Mouse (Mus musculus) stomach, embryonic 16.5 days (tissue): ENCODE measurements around the gene Chchd6. TPM values are rescaled to one million over a fixed set of nuclear protein-coding genes. Genes with fewer than 3 reads are reported as not detected.
A peak's percentile ranks its signal among the peaks of the same experiment; 100 is the strongest.

ENCODE experiments used
- ATAC-seq: fragments of 200-750 bp; cut with Nextera tagmentation; 2 replicates; pipeline ENCODE4 v1.8.0; 2017; ENCODE audit warnings: moderate number of reproducible peaks, moderate TSS enrichment; ENCODE audit not compliant: insufficient read depth, low FRiP score
- H3K27ac ChIP-seq: fragments of 300-500 bp; sonication (generic); 2 replicates; pipeline ENCODE4 v1.5.1; 2014; ENCODE audit warnings: low read length
- H3K27me3 ChIP-seq: fragments of 300-500 bp; sonication (generic); 2 replicates; pipeline ENCODE4 v1.6.1; 2014; ENCODE audit warnings: low read length, control low read depth, mixed read lengths; ENCODE audit not compliant: control insufficient read depth, insufficient read depth
- H3K36me3 ChIP-seq: fragments of 300-500 bp; sonication (generic); 2 replicates; pipeline ENCODE4 v1.6.1; 2014; ENCODE audit warnings: low read length; ENCODE audit not compliant: control insufficient read depth, insufficient read depth
- H3K4me1 ChIP-seq: fragments of 300-500 bp; sonication (generic); 2 replicates; pipeline ENCODE4 v1.6.1; 2014; ENCODE audit warnings: low read length, control low read depth, mixed read lengths; ENCODE audit not compliant: control insufficient read depth, insufficient read depth
- H3K4me2 ChIP-seq: fragments of 300-500 bp; sonication (generic); 2 replicates; pipeline ENCODE4 v1.6.1; 2014; ENCODE audit warnings: low read depth, low read length, mixed read lengths
- H3K4me3 ChIP-seq: fragments of 300-500 bp; sonication (generic); replicated peaks from 2 replicates; pipeline ENCODE4 v1.5.1; 2014; ENCODE audit warnings: mild to moderate bottlenecking, low read length
- H3K9ac ChIP-seq: fragments of 300-500 bp; sonication (generic); 2 replicates; pipeline ENCODE4 v1.6.1; 2014; ENCODE audit warnings: low read length
- H3K9me3 ChIP-seq: fragments of 300-500 bp; sonication (generic); replicated peaks from 2 replicates; pipeline ENCODE4 v1.6.1; 2016; ENCODE audit warnings: low read length, control low read depth; ENCODE audit not compliant: control insufficient read depth
- WGBS: fragments of 180-500 bp; shearing (Covaris S2); extraction: QIAGEN DNeasy Blood & Tissue Kit; methylation state at CpG from one replicate; pipeline ENCODE4 v1.1.7; 2014; 5-methylcytosine and 5-hydroxymethylcytosine counted together
- polyA plus RNA-seq: library from polyadenylated mRNA; unstranded; fragments of >200 nt; fragmentation: Nextera tagmentation; extraction: Ambion mirVana; gene quantifications from 2 replicates; pipeline ENCODE4 v1.2.1, GENCODE M21; 2015

Chchd6 gene
- polyA plus RNA-seq, 1 experiment from 2014 or later: 38.0 TPM

DNA sequence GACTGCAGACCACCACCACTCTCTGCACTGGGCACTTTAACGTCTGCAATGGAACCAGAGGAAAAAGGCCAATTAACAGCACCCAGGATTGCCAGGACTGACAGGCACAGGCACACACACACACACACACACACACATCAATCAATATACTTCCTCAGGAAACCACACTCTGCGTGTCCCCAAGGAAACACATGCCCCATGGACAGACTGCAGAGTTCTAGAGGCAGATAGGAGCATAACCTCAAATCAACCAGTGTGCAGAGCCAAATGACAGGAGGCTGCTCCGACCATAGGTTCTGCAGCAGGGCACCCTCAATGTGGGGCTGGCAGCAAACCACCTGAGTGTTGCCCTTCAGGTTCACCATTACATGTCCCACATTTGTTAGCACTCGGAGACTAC is 26.1 kb downstream of the Chchd6 start:
- ATAC-seq: no peak
- H3K9me3 ChIP-seq: no peaks in the 10 kb centered on the region
- WGBS: 73% methylated on average over 4 of the region's 4 CpGs

DNA sequence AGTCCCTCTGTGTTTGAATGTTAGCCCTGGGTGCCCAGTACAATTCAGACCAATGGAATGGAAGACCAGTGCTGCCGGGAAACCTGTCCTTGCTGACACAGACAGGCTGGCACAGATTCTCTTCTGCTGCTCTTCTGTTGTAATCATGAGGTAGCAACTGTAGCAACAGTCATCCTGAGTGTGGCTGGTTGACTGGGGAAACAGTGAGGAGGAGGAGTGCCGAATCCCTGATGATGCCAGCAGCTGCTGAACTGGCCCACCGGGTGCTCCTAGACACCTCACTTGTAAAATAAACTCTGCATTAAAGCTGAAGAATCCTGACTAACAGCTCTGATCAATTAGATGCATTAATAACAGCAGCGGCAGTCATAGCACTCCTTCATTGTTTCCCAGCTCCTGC is 28.7 kb downstream of the Chchd6 start:
- H3K27ac ChIP-seq: no peak overlapping the region
- H3K4me1 ChIP-seq: no peaks in the 10 kb centered on the region
- no peaks in the 10 kb centered on the region for H3K36me3 ChIP-seq
- H3K27me3 ChIP-seq: no peaks in the 10 kb centered on the region
- no peak overlapping the region for H3K9ac ChIP-seq
- H3K4me3 ChIP-seq: no peak overlapping the region
- 72% methylated on average over 4 of the region's 4 CpGs for WGBS
- no peak overlapping the region for H3K4me2 ChIP-seq
- ATAC-seq: no peak
- H3K9me3 ChIP-seq: no peaks in the 10 kb centered on the region

More for the DNA sequence above, 26.1 kb downstream of the Chchd6 start:
- H3K27me3 ChIP-seq: no peaks in the 10 kb centered on the region
- no peaks in the 10 kb centered on the region for H3K36me3 ChIP-seq
- H3K27ac ChIP-seq: no peak overlapping the region
- H3K4me2 ChIP-seq: no peak overlapping the region
- no peak overlapping the region for H3K9ac ChIP-seq
- no peak overlapping the region for H3K4me3 ChIP-seq
- H3K4me1 ChIP-seq: no peaks in the 10 kb centered on the region

DNA sequence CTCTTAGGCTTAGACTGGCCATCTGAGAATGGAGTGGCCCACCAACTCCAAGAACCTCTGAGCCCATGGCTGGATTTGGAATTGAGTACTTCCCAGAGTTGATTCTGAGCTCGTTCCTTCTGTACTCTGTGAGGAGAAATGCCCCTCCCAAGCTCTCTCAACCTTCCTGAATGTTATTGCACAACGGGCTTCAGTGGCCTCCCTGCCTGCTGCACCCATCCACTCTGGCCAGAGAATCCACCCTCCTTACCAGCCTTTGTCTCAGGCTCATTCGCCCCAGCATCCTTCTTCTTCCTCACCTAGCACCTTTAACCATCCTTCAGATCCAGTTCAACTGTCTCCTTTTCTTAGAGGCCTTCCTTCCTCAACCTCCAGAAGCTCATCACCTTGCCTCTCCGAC is 32.1 kb downstream of the Chchd6 start:
- Histone ChIP-seq H3K4me2 (no peak overlapping the region), H3K9ac (no peak overlapping the region), H3K9me3 (no peaks in the 10 kb centered on the region), H3K27me3 (no peaks in the 10 kb centered on the region), H3K27ac (no peak overlapping the region), H3K4me1 (no peaks in the 10 kb centered on the region), H3K4me3 (no peak overlapping the region), H3K36me3 (no peaks in the 10 kb centered on the region)
- 76% methylated on average over 4 of the region's 4 CpGs for WGBS
- ATAC-seq: no peak

DNA sequence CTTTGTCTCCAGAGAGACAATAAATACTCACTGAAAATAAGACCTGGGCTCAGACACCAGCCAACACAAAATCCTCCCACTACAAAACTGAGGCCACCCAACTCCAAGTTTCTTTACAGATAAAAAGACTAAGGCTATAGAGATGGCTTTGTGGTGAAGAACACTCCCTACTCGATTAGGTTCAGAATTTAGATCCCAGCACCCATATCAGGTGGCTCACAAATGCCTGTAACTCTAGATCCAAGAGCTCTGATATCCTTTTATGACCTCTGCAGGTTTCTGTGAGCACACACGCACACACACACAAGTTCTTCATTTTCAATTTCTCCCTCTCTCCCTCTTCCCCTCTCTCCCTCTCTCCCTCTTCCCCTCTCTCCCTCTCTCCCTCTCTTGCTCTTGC is 34.6 kb downstream of the Chchd6 start:
- Histone ChIP-seq H3K9ac (no peak overlapping the region), H3K9me3 (no peaks in the 10 kb centered on the region), H3K4me1 (no peaks in the 10 kb centered on the region), H3K4me2 (no peak overlapping the region), H3K27me3 (no peaks in the 10 kb centered on the region), H3K36me3 (no peaks in the 10 kb centered on the region), H3K4me3 (no peak overlapping the region), H3K27ac (no peak overlapping the region)
- no peak for ATAC-seq
- 65% methylated on average over 2 of the region's 2 CpGs for WGBS

DNA sequence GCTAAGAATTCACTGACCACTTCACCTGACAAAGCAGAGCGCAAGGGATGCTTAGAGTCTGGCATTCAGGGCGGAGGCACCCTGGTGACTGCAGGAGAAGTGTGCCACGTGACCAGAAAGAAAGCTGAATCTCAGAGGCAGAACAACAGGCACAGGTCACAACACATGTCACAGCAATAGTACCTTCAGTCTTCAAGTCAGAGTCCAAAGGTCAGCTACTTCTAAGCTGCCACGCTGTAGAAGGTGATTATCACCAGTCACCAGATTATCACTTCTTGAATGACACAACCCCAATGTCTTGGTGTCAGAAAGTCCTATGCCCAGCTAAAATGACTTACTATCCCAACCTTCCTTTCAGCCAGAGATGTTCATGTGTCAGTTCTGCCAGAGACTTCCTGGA is 37.8 kb downstream of the Chchd6 start:
- no peaks in the 10 kb centered on the region for H3K4me1 ChIP-seq
- H3K36me3 ChIP-seq: no peaks in the 10 kb centered on the region
- H3K4me2 ChIP-seq: no peak overlapping the region
- no peak overlapping the region for H3K9ac ChIP-seq
- no peaks in the 10 kb centered on the region for H3K27me3 ChIP-seq
- H3K9me3 ChIP-seq: no peaks in the 10 kb centered on the region
- no peak overlapping the region for H3K27ac ChIP-seq
- 81% methylated on average over 4 of the region's 4 CpGs for WGBS
- H3K4me3 ChIP-seq: no peak overlapping the region
- ATAC-seq: no peak

DNA sequence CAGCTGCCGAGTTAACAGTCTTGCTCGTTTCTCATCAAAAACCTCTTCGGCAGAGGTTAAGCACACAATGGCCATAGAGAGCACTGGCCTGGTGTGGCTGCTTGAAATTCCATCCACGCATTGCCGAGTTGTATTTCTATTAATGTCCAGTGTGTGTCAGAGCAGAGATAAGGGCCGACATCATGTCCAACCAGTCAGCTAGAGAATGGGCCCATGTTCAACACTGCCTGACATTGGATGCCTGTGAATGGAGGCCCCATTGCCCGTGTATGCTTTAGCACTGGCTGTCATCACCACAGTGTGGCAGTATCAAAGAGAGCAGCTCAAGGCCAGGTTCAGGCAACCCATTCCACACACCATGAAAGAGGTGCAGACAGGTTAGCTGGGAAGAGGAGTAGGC is 38.9 kb downstream of the Chchd6 start:
- Histone ChIP-seq H3K27ac (no peak overlapping the region), H3K4me3 (no peak overlapping the region), H3K4me2 (no peak overlapping the region), H3K27me3 (no peaks in the 10 kb centered on the region), H3K9me3 (no peaks in the 10 kb centered on the region), H3K36me3 (no peaks in the 10 kb centered on the region), H3K4me1 (no peaks in the 10 kb centered on the region), H3K9ac (no peak overlapping the region)
- WGBS: 39% methylated on average over 7 of the region's 7 CpGs
- no peak for ATAC-seq

DNA sequence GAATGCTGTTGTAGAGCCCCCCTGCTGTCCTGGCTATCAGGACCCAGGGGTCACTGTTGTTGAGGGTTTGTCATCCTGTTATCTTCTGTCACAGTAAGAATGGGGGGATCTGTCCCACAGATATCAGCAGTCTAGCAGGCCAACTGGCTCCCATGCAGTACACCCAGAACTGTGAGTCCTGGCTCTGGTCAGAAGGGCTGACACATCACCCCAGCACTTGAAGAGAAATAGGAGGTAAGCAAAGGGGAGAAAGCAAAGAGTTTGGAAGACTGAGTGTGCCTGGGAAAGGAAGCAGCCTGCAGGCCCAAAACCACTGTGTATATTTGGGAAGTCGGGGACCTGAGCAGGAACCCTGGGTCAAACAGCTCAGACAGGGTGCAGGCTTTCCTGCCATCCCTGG is 39.5 kb downstream of the Chchd6 start:
- H3K27me3 ChIP-seq: no peaks in the 10 kb centered on the region
- H3K4me2 ChIP-seq: no peak overlapping the region
- H3K4me3 ChIP-seq: no peak overlapping the region
- no peaks in the 10 kb centered on the region for H3K36me3 ChIP-seq
- no peaks in the 10 kb centered on the region for H3K4me1 ChIP-seq
- WGBS: 84% methylated on average over 1 of the region's 1 CpGs
- H3K9me3 ChIP-seq: no peaks in the 10 kb centered on the region
- no peak for ATAC-seq
- no peak overlapping the region for H3K9ac ChIP-seq
- no peak overlapping the region for H3K27ac ChIP-seq

DNA sequence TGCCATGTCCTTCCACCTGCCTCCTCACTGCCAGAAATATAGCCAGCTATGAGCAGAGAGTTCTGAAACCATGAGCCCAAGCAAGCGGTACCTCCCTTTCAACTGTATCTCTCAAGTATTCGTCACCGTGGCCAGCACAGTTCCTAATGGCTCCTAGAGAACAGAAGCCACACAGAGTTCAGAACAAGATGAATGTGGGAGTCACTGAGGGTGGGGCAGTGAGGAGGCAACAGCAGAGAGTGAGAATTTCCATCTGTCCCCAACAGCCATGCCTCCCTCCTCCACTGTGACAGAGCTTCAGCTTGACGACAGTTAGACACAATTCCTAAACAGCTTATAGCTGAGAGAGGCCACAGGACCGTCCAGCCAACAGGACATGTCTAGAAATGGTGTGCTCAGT is 41.4 kb downstream of the Chchd6 start:
- no peak for ATAC-seq
- no peak overlapping the region for H3K9ac ChIP-seq
- no peaks in the 10 kb centered on the region for H3K27me3 ChIP-seq

DNA sequence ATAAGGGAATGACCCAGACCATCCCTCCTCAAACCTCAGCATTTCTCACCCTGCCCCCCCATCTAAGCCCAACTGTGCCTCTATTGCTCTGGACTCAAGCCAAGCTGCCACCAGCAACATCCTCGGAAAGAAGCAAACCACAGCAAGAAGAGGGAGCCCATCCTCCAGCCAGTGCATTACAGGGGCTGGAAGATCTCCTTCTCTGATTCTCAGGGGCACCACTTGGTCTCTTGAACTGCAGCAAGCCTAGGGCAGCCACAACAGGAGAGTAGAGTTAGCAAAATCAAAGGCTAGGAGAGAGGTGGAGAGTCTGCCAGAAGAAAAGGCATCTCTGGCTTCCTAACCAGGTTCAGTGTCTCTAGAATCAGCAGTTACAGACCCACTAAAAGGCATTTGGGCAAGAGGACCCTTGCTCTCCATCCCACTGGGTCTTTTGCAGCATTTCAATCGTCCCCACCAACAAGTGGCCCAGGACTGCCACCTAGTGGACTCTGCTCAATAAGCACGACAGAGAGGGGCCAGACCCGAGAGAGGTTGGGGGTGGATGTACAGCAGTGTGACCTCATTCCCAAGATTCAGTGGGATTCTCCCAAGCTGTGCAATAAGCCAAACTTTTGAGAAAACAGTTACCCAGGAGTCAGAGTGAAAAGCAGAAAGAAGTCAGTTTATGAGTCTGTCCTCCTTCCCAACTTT is 42.3 kb downstream of the Chchd6 start:
- no peak overlapping the region for H3K9ac ChIP-seq
- no peaks in the 10 kb centered on the region for H3K9me3 ChIP-seq
- H3K4me2 ChIP-seq: no peak overlapping the region
- no peaks in the 10 kb centered on the region for H3K27me3 ChIP-seq
- no peak overlapping the region for H3K27ac ChIP-seq
- no peaks in the 10 kb centered on the region for H3K4me1 ChIP-seq
- no peak overlapping the region for H3K4me3 ChIP-seq
- ATAC-seq: peak; percentile 64; the same call in 1 of the 2 replicates
- H3K36me3 ChIP-seq: no peaks in the 10 kb centered on the region
- WGBS: 11% methylated on average over 4 of the region's 4 CpGs

More for the DNA sequence above, 41.4 kb downstream of the Chchd6 start:
- WGBS: 64% methylated on average over 5 of the region's 5 CpGs
- Histone ChIP-seq H3K9me3 (no peaks in the 10 kb centered on the region), H3K36me3 (no peaks in the 10 kb centered on the region), H3K4me1 (no peaks in the 10 kb centered on the region), H3K27ac (no peak overlapping the region), H3K4me2 (no peak overlapping the region), H3K4me3 (no peak overlapping the region)
